Mouse (Mus musculus): Measurements from ENCODE around the gene D430041D05Rik. TPM values are rescaled to one million over a fixed set of nuclear protein-coding genes. Genes with fewer than 3 reads are reported as not detected.
"Not testable (repeated sequence)": the region's sequence is repeated elsewhere in the genome, so short reads cannot be mapped to it uniquely, and the experiment has no call there.

The D430041D05Rik gene
- polyA plus RNA-seq, 1 experiment from 2014 or later = 0.42 TPM

DNA sequence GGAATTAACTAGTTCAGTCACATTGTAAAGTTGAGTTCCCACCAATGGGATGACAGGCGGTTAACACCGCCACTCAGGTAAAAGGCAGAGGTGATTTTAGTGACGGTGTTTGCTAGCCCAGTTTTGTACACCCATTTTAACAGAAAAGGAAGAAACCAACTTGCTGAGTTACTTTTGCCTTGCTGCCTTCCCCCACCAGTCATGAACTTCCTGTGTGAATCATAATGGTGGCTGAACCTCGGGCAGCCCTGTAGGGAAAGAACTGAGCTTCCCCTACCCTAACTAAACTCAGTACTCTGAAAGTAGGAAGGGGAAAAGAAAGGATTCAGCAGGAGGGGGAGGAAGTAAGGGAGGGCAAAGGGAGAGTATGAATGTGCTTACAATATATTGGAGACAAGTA lies 300.8 kb downstream of the D430041D05Rik start:
- no peak overlapping the region for H3K27ac ChIP-seq (ENCODE audit: low read length)
- WGBS = 74% methylated on average over 4 of the region's 4 CpGs
- H3K4me3 ChIP-seq (ENCODE audit: low read length) = no peak overlapping the region
- 0 out of 2 replicates have a peak, but pooled peaks cover 2% of the 10 kb centered on the region for H3K4me1 ChIP-seq (ENCODE audit: insufficient read depth, low read length)
- H3K4me2 ChIP-seq (replicated peaks; ENCODE audit: low read depth, low read length) = no peak overlapping the region
- no peak overlapping the region for H3K9ac ChIP-seq (replicated peaks; ENCODE audit: low read length)
- H3K36me3 ChIP-seq (ENCODE audit: insufficient read depth, low read length) = no peaks in the 10 kb centered on the region
- ATAC-seq (ENCODE audit: low FRiP score, low TSS enrichment) = no peak
- H3K9me3 ChIP-seq (ENCODE audit: low read length) = no peaks in the 10 kb centered on the region
- no peaks in the 10 kb centered on the region for H3K27me3 ChIP-seq (ENCODE audit: insufficient read depth, low read length)

DNA sequence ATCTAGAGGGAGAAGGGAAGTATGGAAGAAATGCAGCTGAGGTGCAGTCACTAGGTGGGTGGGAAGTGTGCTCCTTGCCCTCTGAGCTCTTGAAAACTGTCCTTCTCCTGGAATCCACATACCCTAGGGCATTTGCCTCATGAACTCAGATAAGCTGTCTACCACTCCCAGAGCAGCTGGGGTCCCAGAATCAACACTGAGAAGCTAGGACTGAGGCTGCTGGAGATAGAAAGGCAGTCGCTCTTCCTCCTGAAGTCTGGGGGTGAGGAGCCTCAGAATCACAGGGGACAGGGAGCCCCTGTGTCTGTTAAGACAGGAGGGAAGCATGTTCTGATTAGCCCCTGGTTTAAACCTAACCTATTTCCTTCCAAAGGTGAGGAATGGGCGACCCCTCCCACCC lies 301.3 kb downstream of the D430041D05Rik start:
- no peak for ATAC-seq (ENCODE audit: low FRiP score, low TSS enrichment)
- no peak overlapping the region for H3K4me2 ChIP-seq (replicated peaks; ENCODE audit: low read depth, low read length)
- 64% methylated on average over 2 of the region's 2 CpGs for WGBS
- 0 out of 2 replicates have a peak overlapping the region, but pooled peaks have one; percentile 24 for H3K27ac ChIP-seq (ENCODE audit: low read length)
- H3K27me3 ChIP-seq (ENCODE audit: insufficient read depth, low read length) = no peaks in the 10 kb centered on the region
- no peak overlapping the region for H3K9ac ChIP-seq (replicated peaks; ENCODE audit: low read length)
- no peaks in the 10 kb centered on the region for H3K36me3 ChIP-seq (ENCODE audit: insufficient read depth, low read length)
- H3K9me3 ChIP-seq (ENCODE audit: low read length) = no peaks in the 10 kb centered on the region
- H3K4me1 ChIP-seq (ENCODE audit: insufficient read depth, low read length) = 0 out of 2 replicates have a peak, but pooled peaks cover 2% of the 10 kb centered on the region
- H3K4me3 ChIP-seq (ENCODE audit: low read length) = no peak overlapping the region

DNA sequence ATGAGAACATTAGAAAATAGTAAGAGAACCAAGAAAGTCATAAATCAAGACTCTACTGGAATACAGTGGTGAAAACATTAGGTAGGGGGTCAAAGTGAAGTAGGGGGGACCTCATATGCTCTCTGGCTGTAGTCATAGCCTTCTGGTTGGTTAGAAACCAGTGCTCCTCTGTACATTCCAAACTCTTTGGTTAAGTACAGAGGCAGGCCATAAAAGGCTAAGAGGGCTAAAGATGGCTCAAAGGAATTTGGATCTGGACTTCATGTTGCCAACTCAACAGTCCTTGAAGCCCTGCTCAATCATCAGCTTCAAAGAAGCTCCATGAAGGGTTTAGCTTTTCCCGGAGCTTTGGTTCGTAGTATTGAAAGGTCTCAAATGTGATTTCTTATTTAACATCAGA lies 301.8 kb downstream of the D430041D05Rik start:
- not testable (repeated sequence) for H3K36me3 ChIP-seq (ENCODE audit: insufficient read depth, low read length); H3K4me1 ChIP-seq (ENCODE audit: insufficient read depth, low read length); H3K27ac ChIP-seq (ENCODE audit: low read length); H3K9ac ChIP-seq (replicated peaks; ENCODE audit: low read length); H3K9me3 ChIP-seq (ENCODE audit: low read length); ATAC-seq (ENCODE audit: low FRiP score, low TSS enrichment); H3K4me3 ChIP-seq (ENCODE audit: low read length); H3K27me3 ChIP-seq (ENCODE audit: insufficient read depth, low read length); H3K4me2 ChIP-seq (replicated peaks; ENCODE audit: low read depth, low read length)
- WGBS = 86% methylated on average over 2 of the region's 2 CpGs

DNA sequence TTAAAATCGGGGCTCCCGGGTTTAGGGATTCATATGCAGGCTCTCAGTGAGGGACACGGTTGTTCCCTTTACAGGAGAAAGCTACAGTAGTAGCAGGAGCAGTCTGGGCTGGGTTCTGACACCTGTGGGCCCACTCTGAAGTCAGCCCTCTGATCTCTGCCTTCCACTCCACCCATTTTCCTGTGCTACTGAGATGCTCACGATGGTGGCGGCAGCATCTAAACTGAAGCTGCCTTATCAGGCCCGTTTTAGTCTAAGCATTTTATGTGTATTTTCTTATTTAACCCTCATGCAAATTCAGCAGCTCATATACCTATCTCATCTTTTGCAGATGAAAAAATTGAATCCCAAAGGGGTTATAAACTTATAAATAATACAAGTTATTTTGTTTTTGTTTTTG lies 306.0 kb downstream of the D430041D05Rik start:
- no peaks in the 10 kb centered on the region for H3K9me3 ChIP-seq (ENCODE audit: low read length)

DNA sequence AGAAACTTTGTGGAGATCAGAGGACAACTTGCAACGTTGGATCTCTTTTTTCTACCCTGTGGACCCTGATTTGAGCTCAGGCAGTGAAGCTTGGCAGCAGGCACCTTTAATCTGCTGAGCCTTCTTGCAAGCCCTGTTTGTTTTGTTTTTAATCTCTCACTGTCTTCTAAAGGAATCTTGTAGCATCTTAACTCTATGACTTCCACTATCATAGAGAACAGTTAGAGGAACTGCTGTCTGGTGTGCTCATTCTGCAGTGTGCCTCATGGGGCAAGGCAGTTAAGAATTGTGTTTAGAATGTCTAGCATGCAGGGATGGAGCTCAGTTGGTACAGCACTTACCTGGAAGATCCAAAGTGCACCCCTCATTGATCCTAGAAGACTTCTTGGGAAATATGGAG lies 310.9 kb downstream of the D430041D05Rik start:
- Histone ChIP-seq H3K4me3 (ENCODE audit: low read length) (no peak overlapping the region), H3K9ac (replicated peaks; ENCODE audit: low read length) (no peak overlapping the region), H3K27ac (ENCODE audit: low read length) (no peak overlapping the region), H3K4me1 (ENCODE audit: insufficient read depth, low read length) (peaks cover 12% of the 10 kb centered on the region; the same call in 1 of the 2 replicates), H3K27me3 (ENCODE audit: insufficient read depth, low read length) (no peaks in the 10 kb centered on the region), H3K36me3 (ENCODE audit: insufficient read depth, low read length) (no peaks in the 10 kb centered on the region), H3K9me3 (ENCODE audit: low read length) (no peaks in the 10 kb centered on the region), H3K4me2 (replicated peaks; ENCODE audit: low read depth, low read length) (no peak overlapping the region)
- WGBS = 67% methylated on average over 1 of the region's 1 CpGs
- no peak for ATAC-seq (ENCODE audit: low FRiP score, low TSS enrichment)

More for the DNA sequence above, 306.0 kb downstream of the D430041D05Rik start:
- H3K27me3 ChIP-seq (ENCODE audit: insufficient read depth, low read length) = no peaks in the 10 kb centered on the region
- H3K27ac ChIP-seq (ENCODE audit: low read length) = no peak overlapping the region
- WGBS = 80% methylated on average over 6 of the region's 6 CpGs
- H3K36me3 ChIP-seq (ENCODE audit: insufficient read depth, low read length) = no peaks in the 10 kb centered on the region
- no peak overlapping the region for H3K9ac ChIP-seq (replicated peaks; ENCODE audit: low read length)
- ATAC-seq (ENCODE audit: low FRiP score, low TSS enrichment) = no peak
- 0 out of 2 replicates have a peak, but pooled peaks cover 2% of the 10 kb centered on the region for H3K4me1 ChIP-seq (ENCODE audit: insufficient read depth, low read length)
- no peak overlapping the region for H3K4me3 ChIP-seq (ENCODE audit: low read length)
- no peak overlapping the region for H3K4me2 ChIP-seq (replicated peaks; ENCODE audit: low read depth, low read length)

DNA sequence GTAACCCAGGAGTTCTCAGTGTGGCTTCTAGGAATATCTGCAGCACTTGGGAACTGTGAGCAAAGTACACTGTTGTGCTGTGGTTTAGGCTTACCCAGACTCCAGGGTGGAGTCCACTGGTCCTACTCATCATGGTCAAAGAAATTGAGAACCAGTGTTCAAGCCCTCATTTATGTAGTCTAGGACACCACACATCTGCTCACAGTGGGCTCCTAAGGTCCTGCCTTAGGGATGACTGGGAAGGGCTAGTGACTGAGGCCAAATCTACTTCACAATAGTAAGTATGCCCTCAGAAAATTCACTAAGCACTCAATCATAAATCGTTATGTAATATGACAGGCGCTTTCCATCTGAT lies 311.6 kb downstream of the D430041D05Rik start:
- Histone ChIP-seq H3K9ac (replicated peaks; ENCODE audit: low read length) (no peak overlapping the region), H3K4me1 (ENCODE audit: insufficient read depth, low read length) (peaks cover 12% of the 10 kb centered on the region; the same call in 1 of the 2 replicates), H3K27ac (ENCODE audit: low read length) (no peak overlapping the region), H3K9me3 (ENCODE audit: low read length) (no peaks in the 10 kb centered on the region), H3K4me3 (ENCODE audit: low read length) (no peak overlapping the region), H3K4me2 (replicated peaks; ENCODE audit: low read depth, low read length) (no peak overlapping the region), H3K36me3 (ENCODE audit: insufficient read depth, low read length) (no peaks in the 10 kb centered on the region), H3K27me3 (ENCODE audit: insufficient read depth, low read length) (no peaks in the 10 kb centered on the region)
- 95% methylated on average over 2 of the region's 2 CpGs for WGBS
- ATAC-seq (ENCODE audit: low FRiP score, low TSS enrichment) = no peak

DNA sequence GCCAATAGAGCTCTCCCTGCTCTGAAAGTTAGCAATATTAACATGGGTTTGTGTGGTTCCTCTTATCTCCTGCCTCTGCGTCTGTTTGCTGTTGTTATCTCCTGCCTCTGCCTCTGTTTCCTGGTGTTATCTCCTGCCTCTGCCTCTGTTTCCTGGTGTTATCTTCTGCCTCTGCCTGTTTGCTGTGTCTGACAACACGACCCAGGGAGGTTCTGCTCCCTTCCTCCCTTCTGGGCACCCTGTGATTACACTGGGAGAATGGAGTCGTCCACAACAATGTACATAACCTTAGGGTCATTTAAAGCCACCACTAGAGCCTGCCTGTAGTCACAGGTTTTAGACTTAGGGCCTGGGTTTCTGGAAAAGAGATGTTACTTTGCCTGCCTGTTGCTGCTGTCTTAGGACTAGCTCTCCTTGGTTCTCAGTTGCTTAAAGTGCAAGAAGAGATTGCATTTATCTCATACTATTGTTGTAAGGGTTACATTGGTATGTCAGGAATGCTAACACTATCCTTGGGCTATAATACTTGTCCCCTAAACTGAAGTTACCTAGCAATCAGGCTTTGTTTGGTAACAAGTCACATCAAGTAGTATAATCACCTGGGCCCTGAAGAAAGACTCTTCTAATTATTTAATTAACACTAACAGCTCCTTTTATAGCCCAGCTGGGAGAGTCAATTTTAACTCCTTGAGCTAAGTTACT lies 312.1 kb downstream of the D430041D05Rik start:
- no peak for ATAC-seq (ENCODE audit: low FRiP score, low TSS enrichment)
- Histone ChIP-seq H3K4me1 (ENCODE audit: insufficient read depth, low read length) (peaks cover 12% of the 10 kb centered on the region; the same call in 1 of the 2 replicates), H3K4me2 (replicated peaks; ENCODE audit: low read depth, low read length) (no peak overlapping the region), H3K9ac (replicated peaks; ENCODE audit: low read length) (no peak overlapping the region), H3K27me3 (ENCODE audit: insufficient read depth, low read length) (no peaks in the 10 kb centered on the region), H3K9me3 (ENCODE audit: low read length) (no peaks in the 10 kb centered on the region), H3K36me3 (ENCODE audit: insufficient read depth, low read length) (no peaks in the 10 kb centered on the region), H3K4me3 (ENCODE audit: low read length) (no peak overlapping the region), H3K27ac (ENCODE audit: low read length) (no peak overlapping the region)
- 32% methylated on average over 3 of the region's 3 CpGs for WGBS

DNA sequence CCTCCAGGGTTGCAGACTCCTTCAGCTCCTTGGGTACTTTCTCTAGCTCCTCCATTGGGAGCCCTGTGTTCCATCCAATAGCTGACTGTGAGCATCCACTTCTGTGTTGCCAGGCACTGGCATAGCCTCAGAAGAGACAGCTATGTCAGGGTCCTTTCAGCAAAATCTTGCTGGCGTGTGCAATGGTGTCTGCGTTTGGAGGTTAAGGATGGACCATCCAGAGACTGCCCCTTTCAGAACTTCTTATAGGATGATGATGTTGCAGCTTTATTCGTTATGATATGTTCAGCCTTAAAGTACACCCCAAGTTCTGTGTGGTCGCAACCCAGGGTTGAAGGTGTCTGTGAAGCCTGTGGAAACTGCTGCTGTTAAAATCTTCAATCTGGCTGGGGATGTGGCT lies 313.4 kb downstream of the D430041D05Rik start:
- not testable (repeated sequence) for ATAC-seq (ENCODE audit: low FRiP score, low TSS enrichment); H3K4me3 ChIP-seq (ENCODE audit: low read length); H3K9me3 ChIP-seq (ENCODE audit: low read length); H3K9ac ChIP-seq (replicated peaks; ENCODE audit: low read length); H3K27me3 ChIP-seq (ENCODE audit: insufficient read depth, low read length); H3K4me2 ChIP-seq (replicated peaks; ENCODE audit: low read depth, low read length); H3K36me3 ChIP-seq (ENCODE audit: insufficient read depth, low read length); H3K27ac ChIP-seq (ENCODE audit: low read length)
- H3K4me1 ChIP-seq (ENCODE audit: insufficient read depth, low read length) = peaks cover 12% of the 10 kb centered on the region; the same call in 1 of the 2 replicates
- WGBS = 93% methylated on average over 4 of the region's 4 CpGs

DNA sequence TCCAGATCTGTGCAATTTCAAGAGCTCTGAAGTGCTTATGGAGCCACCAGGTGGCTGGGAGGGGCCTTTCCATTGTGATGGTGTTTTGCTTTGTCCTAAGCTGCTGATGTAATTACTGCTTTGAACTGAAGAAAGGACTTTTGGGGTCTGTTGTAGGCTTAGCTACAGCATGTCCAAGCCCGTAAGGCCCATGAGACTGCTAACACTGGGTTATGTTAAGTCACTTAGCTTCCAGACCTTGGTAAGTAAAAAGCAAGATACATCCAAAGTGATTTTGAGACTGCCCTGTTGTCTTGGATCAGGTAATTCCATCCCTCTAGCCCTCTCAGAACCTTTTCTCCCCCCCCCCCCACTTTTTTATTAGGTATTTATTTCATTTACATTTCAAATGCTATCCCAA lies 314.0 kb downstream of the D430041D05Rik start:
- H3K4me3 ChIP-seq (ENCODE audit: low read length); H3K27ac ChIP-seq (ENCODE audit: low read length); H3K36me3 ChIP-seq (ENCODE audit: insufficient read depth, low read length); H3K9me3 ChIP-seq (ENCODE audit: low read length); H3K27me3 ChIP-seq (ENCODE audit: insufficient read depth, low read length); H3K9ac ChIP-seq (replicated peaks; ENCODE audit: low read length); ATAC-seq (ENCODE audit: low FRiP score, low TSS enrichment): not testable (repeated sequence)
- Histone ChIP-seq H3K4me1 (ENCODE audit: insufficient read depth, low read length) (peaks cover 12% of the 10 kb centered on the region; the same call in 1 of the 2 replicates), H3K4me2 (replicated peaks; ENCODE audit: low read depth, low read length) (peak overlapping the region; percentile 82)
- 85% methylated on average over 1 of the region's 1 CpGs for WGBS

DNA sequence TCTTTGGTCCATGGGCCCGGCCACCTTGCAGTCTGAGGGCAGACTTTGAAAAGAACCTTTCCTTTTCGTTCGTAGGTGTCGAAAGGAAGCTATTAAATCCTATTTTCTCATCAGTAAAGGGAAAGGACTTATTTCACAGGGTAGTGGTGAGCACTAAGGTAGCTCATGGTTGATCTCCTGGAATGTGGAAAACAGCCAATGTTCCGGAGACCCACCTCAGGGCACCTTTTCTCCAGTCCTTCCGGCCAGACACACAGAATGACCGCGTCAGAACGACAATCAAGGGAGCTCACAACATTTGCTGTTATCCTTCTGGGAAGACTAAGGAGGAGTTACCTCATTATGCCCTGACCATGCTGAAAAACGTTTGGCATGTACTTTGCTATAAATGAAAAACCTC lies 314.6 kb downstream of the D430041D05Rik start:
- 27% methylated on average over 10 of the region's 10 CpGs for WGBS

More for the DNA sequence above, 314.6 kb downstream of the D430041D05Rik start:
- H3K9ac ChIP-seq (replicated peaks; ENCODE audit: low read length) = peak overlapping the region; percentile 79
- no peaks in the 10 kb centered on the region for H3K27me3 ChIP-seq (ENCODE audit: insufficient read depth, low read length)
- peaks cover 12% of the 10 kb centered on the region; the same call in 1 of the 2 replicates for H3K4me1 ChIP-seq (ENCODE audit: insufficient read depth, low read length)
- peak overlapping the region; percentile 64 for H3K4me3 ChIP-seq (ENCODE audit: low read length)
- peak overlapping the region; percentile 91 for H3K27ac ChIP-seq (ENCODE audit: low read length)
- peak overlapping the region; percentile 82 for H3K4me2 ChIP-seq (replicated peaks; ENCODE audit: low read depth, low read length)
- no peaks in the 10 kb centered on the region for H3K36me3 ChIP-seq (ENCODE audit: insufficient read depth, low read length)
- H3K9me3 ChIP-seq (ENCODE audit: low read length) = no peaks in the 10 kb centered on the region
- no peak; the same call in 1 of the 2 replicates for ATAC-seq (ENCODE audit: low FRiP score, low TSS enrichment)

Data from kidney, embryonic 16.5 days (tissue).